Mouse (Mus musculus) spleen, postnatal 10 days (tissue): ENCODE results near the gene Cdk6.
"Not testable (repeated sequence)": the region's sequence is repeated elsewhere in the genome, so short reads cannot be mapped to it uniquely, and the experiment has no call there.

Experiments used
- DNase-seq, 2 experiments: peaks; one replicate each; pipeline ENCODE4 v3.0.0; 2021 to 2022; ENCODE audit warnings: low spot score in 2 of 2

Gene Cdk6

DNA sequence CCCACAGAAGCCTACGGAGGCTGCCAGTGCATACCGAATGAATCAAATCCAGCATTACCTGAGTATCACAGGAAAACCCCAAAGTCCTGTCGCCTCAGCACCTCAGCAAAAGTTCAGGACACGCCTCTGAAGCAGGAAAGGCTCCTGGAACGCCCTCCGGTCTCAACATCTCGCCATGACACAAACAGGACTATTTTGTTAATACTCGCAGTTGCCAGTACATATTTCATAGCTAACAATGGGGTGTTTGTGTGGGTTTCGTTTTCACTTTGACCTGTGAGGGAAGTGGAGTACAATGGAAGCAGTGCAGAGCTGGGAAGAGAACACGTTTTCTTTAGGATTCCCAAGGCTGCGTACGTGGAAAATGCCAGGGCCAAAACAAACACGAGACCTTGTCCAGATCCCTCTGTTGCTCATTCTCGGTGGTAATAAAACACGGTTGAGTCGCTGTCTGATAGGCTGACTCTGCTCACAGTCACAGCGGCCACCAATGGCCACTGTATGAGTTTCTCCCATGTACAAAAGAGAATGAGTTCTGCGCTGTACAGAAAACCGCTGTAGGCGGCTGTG, 91.9 kb downstream of the Cdk6 start:
- DNase-seq: not testable (repeated sequence)

DNA sequence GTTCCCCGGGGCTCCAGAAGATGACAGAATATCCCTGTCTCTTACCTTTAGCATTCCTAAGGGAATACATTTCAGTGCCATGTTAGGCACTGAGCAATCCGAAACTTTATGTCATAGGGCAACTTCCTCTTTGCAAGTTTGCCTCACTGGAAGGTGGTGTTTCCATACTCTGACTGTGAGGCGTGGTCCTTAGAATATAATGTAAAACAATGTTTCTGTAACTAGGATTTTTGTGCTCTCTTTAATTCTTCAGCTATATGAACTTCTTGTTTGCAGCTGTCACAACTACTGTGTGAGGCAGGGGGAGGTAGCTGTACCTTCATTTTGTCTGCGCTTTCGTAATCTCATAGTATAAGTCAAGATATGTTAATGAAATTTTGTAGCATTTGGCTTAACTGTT, 92.8 kb downstream of the Cdk6 start:
- not testable (repeated sequence) for DNase-seq

DNA sequence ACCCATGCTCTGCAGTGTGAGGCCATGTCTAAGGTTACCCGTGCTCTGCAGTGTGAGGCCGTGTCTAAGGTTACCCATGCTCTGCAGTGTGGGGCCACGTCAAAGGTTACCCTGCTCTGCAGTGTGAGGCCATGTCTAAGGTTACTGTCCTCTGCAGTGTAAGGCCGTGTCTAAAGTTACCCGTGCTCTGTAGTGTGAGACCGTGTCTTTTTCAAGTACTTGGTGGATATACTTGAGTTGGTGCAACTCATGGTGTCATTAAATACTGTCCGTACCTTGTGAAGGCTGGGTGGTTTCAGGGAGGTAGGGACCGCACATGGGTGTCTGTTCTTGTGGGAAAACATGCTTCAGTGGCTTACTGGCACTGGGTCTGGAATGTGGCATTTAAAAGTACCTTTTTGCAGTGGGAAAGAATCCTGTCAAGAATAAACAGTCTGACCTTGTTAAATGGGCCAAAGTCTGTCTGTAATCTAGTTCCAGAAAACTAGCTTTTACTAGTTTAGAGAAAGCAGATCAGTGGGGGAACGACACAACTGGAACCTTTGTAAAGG, 97.2 kb downstream of the Cdk6 start:
- not testable (repeated sequence) for DNase-seq

DNA sequence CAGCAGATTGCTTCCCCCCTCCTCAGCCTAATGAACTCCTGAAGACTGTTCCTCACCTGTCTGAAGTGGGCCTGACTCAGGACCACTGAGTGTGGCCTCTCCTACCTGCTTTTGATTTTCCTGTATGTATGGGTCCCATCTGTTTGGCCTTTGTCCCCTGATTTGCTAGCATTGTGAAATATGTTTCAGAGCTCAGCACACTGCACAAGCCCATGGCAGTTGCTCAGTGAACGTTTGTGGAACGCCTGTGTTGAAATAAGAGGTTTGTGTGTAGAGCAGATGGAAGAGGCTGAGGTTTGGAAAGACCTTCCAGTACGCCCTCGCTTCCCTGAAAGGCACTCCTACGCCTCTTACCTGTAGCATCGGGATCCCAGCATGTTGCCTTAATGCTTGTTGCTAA, 98.1 kb downstream of the Cdk6 start:
- DNase-seq: not testable (repeated sequence)

DNA sequence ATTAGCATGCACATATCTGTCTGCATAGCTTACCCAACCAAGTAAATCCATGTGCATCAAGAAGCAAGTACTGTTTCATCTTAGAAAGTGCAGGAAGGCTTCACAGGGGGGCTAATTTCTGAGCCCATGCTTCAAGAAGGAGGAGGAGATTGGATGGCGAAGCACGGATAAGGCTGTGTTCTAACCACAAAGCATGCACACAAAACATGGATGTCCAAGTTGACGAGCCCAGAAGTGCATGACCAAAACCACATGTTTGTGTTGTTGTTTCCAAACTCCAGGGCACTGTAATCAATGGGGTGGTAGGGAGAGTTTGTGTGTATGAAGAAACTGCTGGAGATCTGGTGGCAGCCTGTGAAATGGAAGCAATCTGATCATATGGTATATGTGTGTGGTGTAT, 101.2 kb downstream of the Cdk6 start:
- not testable (repeated sequence) for DNase-seq

DNA sequence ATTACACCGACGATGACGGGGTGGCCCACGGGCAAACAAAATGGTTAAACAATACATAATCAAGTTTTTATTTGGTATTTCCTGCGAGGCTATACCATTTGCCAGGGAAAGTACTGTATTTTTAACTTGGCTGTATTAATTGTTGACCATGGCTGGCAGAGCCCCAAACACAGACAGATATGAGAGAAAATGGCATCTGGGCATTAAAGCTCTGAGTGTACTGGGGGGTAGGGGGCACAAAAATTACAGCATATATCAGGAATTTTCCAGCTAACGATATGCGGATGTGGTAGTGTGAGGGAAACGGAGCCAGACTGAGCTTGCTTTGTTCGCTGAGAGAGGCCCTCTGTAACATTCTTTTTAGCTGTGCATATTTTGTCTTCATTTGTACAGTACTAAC, 109.9 kb downstream of the Cdk6 start:
- not testable (repeated sequence) for DNase-seq

DNA sequence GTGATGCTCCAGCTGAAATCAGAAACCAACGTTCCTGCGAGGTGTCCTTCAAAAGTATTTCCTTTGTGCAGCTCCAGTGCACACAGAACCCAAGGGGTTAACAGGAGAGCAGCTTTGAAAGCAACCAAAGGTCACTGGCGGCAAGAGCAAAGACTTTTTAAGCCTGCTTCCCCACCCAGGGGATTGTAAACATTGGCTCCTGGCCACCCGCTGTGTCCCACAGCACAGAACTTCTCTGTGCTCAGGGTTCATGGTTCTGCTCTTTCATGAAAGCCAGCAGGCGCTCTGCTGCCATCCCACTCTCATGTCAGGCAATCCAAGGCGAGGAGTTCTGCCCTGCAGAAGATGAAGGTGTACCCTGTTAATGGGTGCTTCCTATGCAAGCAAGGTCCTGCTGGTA, 112.7 kb downstream of the Cdk6 start:
- DNase-seq: not testable (repeated sequence)

DNA sequence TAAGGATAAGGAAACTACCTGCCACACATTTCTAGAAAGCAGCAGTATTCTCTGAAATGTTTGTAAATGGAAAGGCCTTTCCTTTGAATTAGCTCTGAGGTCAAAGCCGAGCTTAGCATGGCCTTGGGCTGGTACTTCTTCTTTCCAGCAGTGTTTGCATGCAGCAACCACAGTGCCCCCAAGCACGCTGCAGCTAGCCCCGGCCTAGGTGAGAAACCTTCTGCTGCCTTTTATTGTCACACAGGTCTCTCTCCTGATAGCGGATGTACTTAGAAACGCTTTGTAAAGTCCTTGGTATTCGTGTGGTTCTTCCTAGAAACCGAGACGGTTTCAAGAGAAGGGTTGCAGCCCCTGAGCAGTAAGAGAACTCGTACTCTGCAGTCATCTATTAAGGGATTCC, 119.6 kb downstream of the Cdk6 start:
- DNase-seq: no peak

DNA sequence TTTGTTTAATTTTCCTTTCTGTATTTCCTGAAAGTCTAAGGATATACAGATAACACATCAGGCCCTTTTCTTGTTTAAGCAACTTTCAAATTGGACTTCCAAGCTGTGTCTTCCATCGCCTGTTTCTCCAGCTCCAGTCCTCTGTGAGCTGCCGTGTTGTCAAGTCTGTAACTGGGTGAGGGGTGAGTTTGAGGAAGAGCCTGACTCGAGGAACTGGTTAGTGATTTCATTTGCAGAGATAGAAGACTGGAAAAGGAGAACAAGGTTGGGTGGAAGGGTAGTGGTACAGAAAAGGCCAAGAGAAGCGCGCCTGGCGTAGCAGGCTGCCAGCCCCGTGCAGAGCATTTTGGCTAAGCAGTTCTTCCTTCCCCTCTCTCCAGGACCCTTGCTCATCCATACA, 120.1 kb downstream of the Cdk6 start:
- no peak for DNase-seq

DNA sequence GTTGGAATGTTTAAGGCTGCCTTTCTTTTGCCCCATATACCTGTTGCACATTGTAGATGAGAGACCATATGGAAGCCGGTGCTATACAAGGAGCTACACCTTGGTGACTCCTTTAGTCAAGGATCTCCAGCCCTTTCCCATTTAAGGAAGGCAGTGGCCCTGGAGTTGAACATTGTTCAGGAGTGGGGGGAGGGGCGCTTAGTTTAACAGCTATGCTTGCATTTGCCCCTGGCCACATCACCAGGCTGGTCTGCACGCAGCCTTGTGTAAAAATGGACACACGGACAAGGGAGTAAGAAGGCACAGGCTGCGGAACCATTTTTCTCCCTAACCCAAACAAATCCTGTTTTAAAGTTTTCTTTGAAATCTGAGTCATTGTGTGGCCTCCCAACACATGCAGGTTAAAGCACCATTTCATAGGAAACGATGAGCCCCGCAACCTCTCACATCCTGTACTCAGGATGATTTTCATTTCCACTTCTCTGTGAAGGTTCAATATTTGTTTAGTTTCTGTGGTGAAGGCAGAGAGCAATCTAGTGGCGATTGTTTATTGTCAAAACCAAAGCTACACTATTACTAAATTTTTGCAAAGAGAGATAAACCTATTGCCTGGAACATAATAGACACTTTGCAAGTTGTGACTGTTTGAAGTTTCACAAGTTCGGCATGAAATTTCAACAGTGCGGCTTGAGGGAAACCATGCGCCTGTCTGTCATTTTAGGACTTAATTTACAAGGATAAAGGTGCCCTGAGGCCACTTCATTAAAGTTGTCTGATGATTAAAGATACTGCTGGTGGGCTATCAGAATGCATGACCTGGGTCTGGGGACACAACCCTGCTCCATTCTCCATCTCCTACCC, 121.8 kb downstream of the Cdk6 start:
- DNase-seq: no peak

DNA sequence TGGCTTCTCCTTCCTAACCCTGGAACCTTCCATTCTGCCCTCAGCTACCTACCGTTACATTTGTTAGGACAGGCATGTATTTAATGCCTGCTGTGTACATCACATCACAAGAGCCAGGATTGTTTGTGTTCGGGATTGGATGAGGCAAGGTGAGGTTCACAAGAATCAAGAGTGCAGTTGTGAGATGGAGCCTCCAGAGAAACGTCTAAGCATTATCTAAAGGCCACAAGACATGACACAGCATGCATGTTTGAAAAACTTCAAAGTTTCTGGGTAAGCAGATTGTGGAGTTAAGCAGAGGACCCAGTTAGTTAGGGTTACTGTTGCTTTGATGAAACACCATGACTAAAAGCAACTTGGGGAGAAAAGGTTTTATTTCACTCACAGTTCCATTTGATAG, 122.5 kb downstream of the Cdk6 start:
- no peak for DNase-seq

DNA sequence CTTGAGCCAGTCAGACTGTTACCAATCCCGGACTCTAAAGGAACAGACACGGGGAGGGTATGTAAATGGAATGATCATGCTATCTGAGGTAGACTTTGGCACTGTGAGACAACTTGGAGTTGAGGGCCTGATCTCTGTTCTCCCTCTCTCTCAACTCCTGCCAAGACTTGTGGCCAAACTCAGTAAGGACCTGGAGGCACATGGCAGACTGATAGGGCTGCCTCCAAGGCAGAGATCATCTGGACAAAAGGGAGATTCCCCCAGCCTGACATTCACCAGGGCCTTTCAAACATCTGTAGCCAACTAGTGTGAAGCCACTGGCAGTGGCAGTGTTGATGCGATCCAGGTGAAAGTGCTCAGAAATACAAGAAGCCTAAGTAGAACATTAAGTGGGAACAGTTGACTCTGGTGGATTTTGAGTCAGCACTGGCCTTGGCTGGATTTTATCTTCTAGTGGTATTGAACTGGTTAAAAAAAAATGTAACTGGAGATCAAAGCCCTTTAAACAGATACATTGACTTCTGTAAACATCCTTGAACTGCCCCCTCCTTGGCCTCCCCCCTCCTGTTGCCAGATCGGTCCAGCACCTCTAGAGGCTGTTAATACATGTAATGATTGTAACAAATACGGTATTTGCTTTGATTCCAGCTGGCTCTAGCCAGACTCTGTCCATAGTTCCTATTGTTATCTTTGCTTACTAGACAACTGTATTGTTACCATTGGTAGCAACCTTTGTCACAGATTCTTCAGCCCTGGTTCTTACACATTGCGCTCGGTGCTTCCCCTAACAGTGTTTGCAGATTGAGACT, 125.0 kb downstream of the Cdk6 start:
- no peak for DNase-seq

DNA sequence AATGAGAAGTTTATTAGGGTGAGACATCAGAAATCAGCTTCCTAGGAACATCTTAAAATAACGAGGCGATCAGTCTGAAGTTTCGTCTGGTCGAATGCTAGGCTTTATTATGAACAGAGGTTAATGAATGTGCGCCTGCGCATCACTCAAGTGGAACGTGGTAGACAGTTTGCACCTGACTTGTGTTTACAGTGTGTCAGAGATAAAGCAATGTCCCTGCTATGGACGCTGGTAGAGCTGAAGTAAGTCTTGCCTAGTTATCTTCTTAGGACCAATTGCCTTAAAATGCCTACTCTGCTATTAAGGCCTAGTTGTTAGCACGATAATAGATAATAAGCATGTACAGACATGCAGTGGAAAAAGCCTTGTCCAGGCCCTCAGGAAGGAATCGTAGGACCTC, 129.6 kb downstream of the Cdk6 start:
- DNase-seq: no peak

DNA sequence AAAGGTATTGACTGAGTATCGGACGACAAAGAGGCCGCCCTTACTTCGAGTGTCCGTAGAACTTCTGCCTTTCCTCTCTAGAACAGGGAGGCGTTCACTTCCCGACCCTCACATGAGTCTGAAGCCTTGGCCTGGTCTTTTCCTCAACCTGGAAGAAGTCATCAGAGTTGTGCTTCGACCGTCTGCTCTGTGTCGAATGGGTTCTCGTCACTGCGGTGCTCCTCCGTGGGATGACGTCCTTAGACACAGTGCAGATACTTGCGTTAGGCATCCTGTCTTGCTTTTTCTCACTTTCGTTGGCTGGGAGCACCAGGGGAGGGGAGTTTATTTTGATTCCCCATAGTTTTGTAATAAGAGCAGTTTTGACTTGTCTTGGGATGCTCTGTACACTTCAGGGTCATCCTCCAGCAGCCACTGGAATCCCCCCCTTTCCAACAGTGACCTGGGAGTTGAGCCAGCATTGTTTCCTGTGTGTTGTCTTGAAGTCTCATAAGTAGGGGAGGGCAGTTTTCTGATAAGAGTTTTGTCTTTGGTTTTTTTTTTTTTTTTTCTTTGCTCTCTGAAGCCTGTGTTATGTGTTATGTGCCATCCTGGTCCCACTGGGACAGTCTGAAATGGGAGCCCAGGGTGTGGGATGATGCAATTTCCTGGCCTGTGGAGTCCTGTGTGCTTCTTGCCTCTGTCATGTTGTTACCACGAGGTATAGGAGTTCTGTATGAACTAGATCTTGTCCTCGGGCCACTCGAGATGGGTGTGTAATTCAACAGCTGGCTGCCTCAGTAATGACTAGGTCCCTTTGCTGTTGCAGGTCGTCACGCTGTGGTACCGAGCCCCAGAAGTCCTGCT, 131.2 kb downstream of the Cdk6 start:
- no peak for DNase-seq

DNA sequence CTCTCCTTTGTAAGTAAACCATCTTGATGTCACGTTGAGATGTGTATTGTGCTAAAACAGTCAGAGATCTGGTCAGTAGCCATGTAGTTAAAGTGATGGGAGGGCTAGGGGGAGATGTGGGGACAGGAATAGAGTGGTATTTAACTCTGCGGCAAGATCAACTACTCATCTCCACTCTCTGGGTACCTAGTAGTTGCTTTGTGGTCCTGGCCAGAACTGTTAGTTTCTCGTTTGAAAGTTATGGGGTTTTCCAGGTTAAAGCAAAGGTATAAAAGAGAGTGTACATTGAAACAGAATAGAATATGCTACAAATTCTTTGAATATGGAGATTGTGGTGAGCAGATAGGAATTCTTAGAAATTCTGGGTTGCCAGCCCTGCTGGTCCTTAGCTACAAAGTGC, 136.4 kb downstream of the Cdk6 start:
- no peak for DNase-seq

DNA sequence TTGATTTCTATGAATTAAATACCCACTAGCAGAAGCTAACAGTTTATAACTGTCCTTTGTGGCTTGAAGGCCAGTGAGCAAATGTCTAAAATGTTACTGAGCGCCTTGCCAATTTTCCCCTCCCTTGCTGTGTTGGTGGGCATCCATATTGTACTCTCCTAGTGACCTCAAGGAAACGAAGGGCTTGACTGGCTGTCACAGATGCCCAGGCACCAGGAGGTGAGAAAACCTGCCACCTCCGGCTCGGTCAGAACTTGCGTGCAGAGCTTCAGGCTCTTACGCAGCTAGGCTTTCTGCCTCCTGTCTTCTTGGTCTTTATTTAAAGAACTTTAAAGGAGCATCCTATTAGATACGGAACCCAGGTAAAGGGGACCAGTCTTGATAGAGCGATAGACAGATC, 136.9 kb downstream of the Cdk6 start:
- no peak for DNase-seq

DNA sequence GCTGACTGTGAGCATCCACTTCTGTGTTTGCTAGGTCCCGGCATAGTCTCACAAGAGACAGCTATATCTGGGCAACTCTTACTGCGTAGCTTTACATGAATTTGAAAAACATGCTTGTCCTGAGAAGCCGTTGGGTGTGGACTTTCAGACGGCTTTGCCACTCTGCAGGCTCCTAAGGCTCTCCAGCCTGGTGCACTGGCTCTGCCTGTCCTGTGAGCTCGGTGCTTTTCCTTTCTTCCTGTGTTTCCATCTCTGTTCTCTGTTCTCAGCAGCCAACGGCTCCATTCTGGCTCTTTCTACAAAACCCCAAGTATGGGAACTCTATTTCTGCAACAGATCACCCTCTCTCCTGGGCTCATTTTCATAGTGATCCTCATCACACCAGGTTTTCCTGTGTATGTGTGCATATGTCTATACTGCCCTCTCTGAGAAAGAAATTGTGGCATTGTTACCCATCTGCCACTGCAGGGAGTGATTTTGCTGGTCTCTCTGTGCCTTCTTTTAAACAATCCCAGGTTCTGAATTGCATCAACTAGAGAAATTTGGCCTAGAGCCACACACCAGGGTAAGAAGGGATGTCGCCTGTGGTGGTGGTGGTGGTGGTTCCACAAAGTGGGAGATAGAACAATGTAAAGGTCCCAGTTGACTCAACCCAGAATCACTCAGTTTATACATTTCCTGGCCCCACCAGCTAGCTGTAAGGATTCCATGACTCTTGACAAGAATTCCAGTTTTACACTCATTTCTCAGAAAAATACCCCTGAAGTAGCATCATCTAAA, 137.9 kb downstream of the Cdk6 start:
- no peak for DNase-seq

DNA sequence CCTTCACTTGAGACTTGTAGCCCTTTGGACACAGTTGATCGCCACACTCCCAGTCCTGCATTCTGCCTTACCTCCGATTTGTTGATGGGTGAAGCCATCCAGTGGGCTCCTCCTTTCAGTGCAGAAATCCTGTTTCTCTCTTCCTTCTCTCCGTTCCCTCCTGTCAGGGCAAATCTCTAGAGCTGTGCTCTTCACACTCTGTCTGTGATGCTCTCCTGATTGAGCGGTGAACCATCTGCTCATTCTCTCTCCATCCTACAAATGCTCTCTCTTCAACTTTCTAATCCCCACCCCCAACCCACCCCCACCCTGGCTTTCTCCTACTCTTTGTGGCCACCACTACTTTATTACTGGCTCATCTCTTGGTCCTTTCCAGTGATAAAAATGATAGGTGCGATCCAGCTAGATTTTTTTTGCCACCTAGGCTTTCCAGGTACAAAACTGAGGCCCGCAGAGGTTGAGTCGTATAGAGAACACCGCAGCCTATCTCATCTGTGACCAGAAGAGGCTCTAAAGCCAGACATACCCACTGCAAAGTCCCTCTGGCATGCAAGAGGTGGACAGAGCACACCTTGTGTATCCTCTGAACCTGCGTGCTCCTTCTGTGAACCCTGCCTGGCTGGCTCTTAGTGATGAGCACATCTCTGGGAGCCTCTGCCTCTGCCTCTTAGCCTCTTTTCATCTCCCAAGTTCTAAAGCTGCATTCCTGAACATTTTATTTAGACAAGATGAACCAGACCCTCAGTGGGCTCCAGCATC, 139.5 kb downstream of the Cdk6 start:
- no peak for DNase-seq

DNA sequence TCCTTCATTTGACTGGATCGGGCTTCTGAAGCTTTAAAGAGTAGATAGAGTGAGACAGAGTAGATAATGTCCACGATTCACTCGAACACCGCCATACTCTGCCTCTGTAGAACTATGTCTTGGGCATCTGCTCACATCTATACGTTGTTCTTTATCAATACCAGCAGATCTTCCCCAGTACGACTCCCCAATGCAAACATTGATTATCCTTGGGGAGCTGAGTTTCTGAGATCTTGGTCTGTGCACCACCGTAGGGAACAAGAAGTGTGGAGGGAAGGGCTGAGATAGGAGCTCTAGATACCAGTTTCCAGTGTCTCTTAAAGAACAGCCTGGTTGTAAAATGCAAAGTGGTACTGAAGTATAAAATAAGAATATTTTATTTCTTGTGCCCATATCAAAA, 141.2 kb downstream of the Cdk6 start:
- no peak for DNase-seq
